ENCODE assay signal across 15 mouse cellular contexts in genomic region chr17:27064195-27064594, GRCm38 (mm10). TPM values are rescaled to one million over a fixed set of nuclear protein-coding genes. Genes with fewer than 3 reads are reported as not detected.
A peak's percentile ranks its signal among the peaks of the same experiment; 100 is the strongest.
DNase-seq lines count a peak whose midpoint lies in the region; ATAC-seq lines count a peak whose summit lies in the region.
"Had no signal": no experiment of that assay in that cellular context is flagged by ENCODE, and none has a peak within 500 bp of the region (broad histone marks: within the 10 kb centered on the region; RNA-seq: fewer than 3 reads in every experiment).

No protein-coding gene starts in this region.

- no peaks in the 10 kb centered on the region for H3K9me3 ChIP-seq in heart, embryonic 10.5 days
- H3K9me3 ChIP-seq in kidney, embryonic 16.5 days (ENCODE audit: low read length) = no peaks in the 10 kb centered on the region
- no peaks in the 10 kb centered on the region for H3K9me3 ChIP-seq in kidney, embryonic 14.5 days (ENCODE audit: control insufficient read depth, low read length)
- no peaks in the 10 kb centered on the region for H3K9me3 ChIP-seq in embryonic facial prominence, embryonic 10.5 days
- no peaks in the 10 kb centered on the region for H3K9me3 ChIP-seq in stomach, embryonic 15.5 days
- H3K9me3 ChIP-seq: hindbrain, embryonic 13.5 days; neural tube, embryonic 13.5 days had no signal

- peak overlapping the region; percentile 60; the same call in 1 of the 2 replicates for H3K27ac ChIP-seq in heart, embryonic 10.5 days
- H3K27ac ChIP-seq in kidney, embryonic 16.5 days (ENCODE audit: low read length) = peak overlapping the region; percentile 55
- no peak overlapping the region for H3K27ac ChIP-seq in kidney, embryonic 14.5 days (ENCODE audit: low read depth, low read length)
- H3K27ac ChIP-seq in embryonic facial prominence, embryonic 10.5 days (replicated peaks) = peak overlapping the region; percentile 65
- peak overlapping the region; percentile 70 for H3K27ac ChIP-seq in stomach, embryonic 15.5 days
- H3K27ac ChIP-seq: hindbrain, embryonic 13.5 days; layer of hippocampus, adult 2 months; neural tube, embryonic 13.5 days had no signal

- no peak overlapping the region for H3K4me2 ChIP-seq in kidney, embryonic 16.5 days (replicated peaks; ENCODE audit: low read depth, low read length)
- no peak overlapping the region; the same call in 1 of the 2 replicates for H3K4me2 ChIP-seq in kidney, embryonic 14.5 days (replicated peaks; ENCODE audit: low read depth, low read length)
- H3K4me2 ChIP-seq in stomach, embryonic 15.5 days = peak overlapping the region; percentile 31
- H3K4me2 ChIP-seq: hindbrain, embryonic 13.5 days; neural tube, embryonic 13.5 days had no signal

- no peak overlapping the region for H3K4me3 ChIP-seq in heart, embryonic 10.5 days
- no peak overlapping the region for H3K4me3 ChIP-seq in kidney, embryonic 16.5 days (ENCODE audit: low read length)
- H3K4me3 ChIP-seq in kidney, embryonic 14.5 days (ENCODE audit: low read length) = no peak overlapping the region
- no peak overlapping the region for H3K4me3 ChIP-seq in embryonic facial prominence, embryonic 10.5 days
- H3K4me3 ChIP-seq in stomach, embryonic 15.5 days (replicated peaks) = no peak overlapping the region
- H3K4me3 ChIP-seq: hindbrain, embryonic 13.5 days; layer of hippocampus, adult 2 months; neural tube, embryonic 13.5 days had no signal

- ATAC-seq in kidney, embryonic 16.5 days (ENCODE audit: low FRiP score, low TSS enrichment) = no peak
- no peak for ATAC-seq in kidney, embryonic 14.5 days (ENCODE audit: low FRiP score, low TSS enrichment)
- ATAC-seq in stomach, embryonic 15.5 days (ENCODE audit: insufficient read depth, low FRiP score, low read depth) = no peak; the same call in 1 of the 2 replicates
- ATAC-seq: liver, postnatal 0 days had no signal

- no peak for DNase-seq in heart, embryonic 10.5 days (ENCODE audit: low spot score)
- no peak for DNase-seq in heart, adult 8-10 months (ENCODE audit: low spot score)
- no peak for DNase-seq in embryonic facial prominence, embryonic 10.5 days (ENCODE audit: low spot score)
- DNase-seq in urinary bladder, adult 2 months (ENCODE audit: low spot score) = no peak
- DNase-seq: B cell, adult 2 months; cerebellum, postnatal 25 days; kidney, adult 18-20 months; liver, postnatal 0 days; thymus, postnatal 14 days had no signal

- 45% methylated on average over 2 of the region's 2 CpGs for WGBS in heart, embryonic 10.5 days
- 66% methylated on average over 2 of the region's 2 CpGs for WGBS in kidney, embryonic 16.5 days
- 52% methylated on average over 2 of the region's 2 CpGs for WGBS in kidney, embryonic 14.5 days
- WGBS in embryonic facial prominence, embryonic 10.5 days = 66% methylated on average over 2 of the region's 2 CpGs
- WGBS in stomach, embryonic 15.5 days = 42% methylated on average over 2 of the region's 2 CpGs

- H3K4me1 ChIP-seq in heart, embryonic 10.5 days = peaks cover 59% of the 10 kb centered on the region
- peaks cover 34% of the 10 kb centered on the region for H3K4me1 ChIP-seq in kidney, embryonic 16.5 days (ENCODE audit: insufficient read depth, low read length)
- peaks cover 35% of the 10 kb centered on the region for H3K4me1 ChIP-seq in kidney, embryonic 14.5 days (ENCODE audit: control insufficient read depth, insufficient read depth, low read length)
- H3K4me1 ChIP-seq in embryonic facial prominence, embryonic 10.5 days = peaks cover 35% of the 10 kb centered on the region
- H3K4me1 ChIP-seq in stomach, embryonic 15.5 days = peaks cover 39% of the 10 kb centered on the region

- H3K27me3 ChIP-seq in heart, embryonic 10.5 days (ENCODE audit: insufficient read depth, poor library complexity, severe bottlenecking) = peaks cover 21% of the 10 kb centered on the region
- no peaks in the 10 kb centered on the region for H3K27me3 ChIP-seq in kidney, embryonic 16.5 days (ENCODE audit: insufficient read depth, low read length)
- no peaks in the 10 kb centered on the region for H3K27me3 ChIP-seq in kidney, embryonic 14.5 days (ENCODE audit: control insufficient read depth, insufficient read depth, low read length)
- H3K27me3 ChIP-seq in embryonic facial prominence, embryonic 10.5 days (replicated peaks; ENCODE audit: low read depth, poor library complexity, severe bottlenecking) = peaks cover 17% of the 10 kb centered on the region
- no peaks in the 10 kb centered on the region for H3K27me3 ChIP-seq in stomach, embryonic 15.5 days (replicated peaks)

- H3K9ac ChIP-seq in kidney, embryonic 16.5 days (replicated peaks; ENCODE audit: low read length) = 0 out of 2 replicates have a peak overlapping the region, but pooled peaks have one; percentile 36
- no peak overlapping the region for H3K9ac ChIP-seq in kidney, embryonic 14.5 days (ENCODE audit: low read depth, low read length)
- no peak overlapping the region for H3K9ac ChIP-seq in stomach, embryonic 15.5 days
- H3K9ac ChIP-seq: hindbrain, embryonic 13.5 days; liver, postnatal 0 days; neural tube, embryonic 13.5 days had no signal

- H3K36me3 ChIP-seq in heart, embryonic 10.5 days = no peaks in the 10 kb centered on the region
- no peaks in the 10 kb centered on the region for H3K36me3 ChIP-seq in kidney, embryonic 16.5 days (ENCODE audit: insufficient read depth, low read length)
- no peaks in the 10 kb centered on the region for H3K36me3 ChIP-seq in kidney, embryonic 14.5 days (ENCODE audit: control insufficient read depth, insufficient read depth, low read length)
- H3K36me3 ChIP-seq in embryonic facial prominence, embryonic 10.5 days (replicated peaks) = no peaks in the 10 kb centered on the region
- no peaks in the 10 kb centered on the region for H3K36me3 ChIP-seq in stomach, embryonic 15.5 days
- H3K36me3 ChIP-seq: hindbrain, embryonic 13.5 days; neural tube, embryonic 13.5 days had no signal

RNA-seq across cellular contexts. Expression of gene Itpr3, which starts 7.1 kb away (rescaled TPM):
- 2.9 TPM in 2 replicates for polyA plus RNA-seq in heart, embryonic 10.5 days (2016; fragmentation: Nextera tagmentation; extraction: Ambion mirVana)
- 1 to 10 TPM; 5.0 to 8.7 (median 6.8) TPM for total RNA-seq in heart, adult 8-10 months (2022)
- polyA plus RNA-seq in kidney, embryonic 16.5 days (2015; fragmentation: Nextera tagmentation; extraction: Ambion mirVana) = 9.3 and 9.6 TPM in 2 replicates
- 5.3 and 9.9 TPM in 2 replicates for polyA plus RNA-seq in kidney, embryonic 14.5 days (2014; fragmentation: Nextera tagmentation; extraction: Ambion mirVana)
- polyA plus RNA-seq in embryonic facial prominence, embryonic 10.5 days (2016; fragmentation: Nextera tagmentation; extraction: Ambion mirVana) = 2.3 and 4.0 TPM in 2 replicates
- polyA plus RNA-seq in stomach, embryonic 15.5 days (2015; fragmentation: Nextera tagmentation; extraction: Ambion mirVana) = 10.8 and 12.3 TPM in 2 replicates
- 9.5 and 17.8 TPM in 2 replicates for polyA plus RNA-seq in urinary bladder, adult 2 months (2012; rRNA removed)

RNA-seq across cellular contexts. Expression of gene Bak1, which starts 35.4 kb away (rescaled TPM):
- 4.0 and 6.8 TPM in 2 replicates for polyA plus RNA-seq in heart, embryonic 10.5 days (2016; fragmentation: Nextera tagmentation; extraction: Ambion mirVana)
- total RNA-seq in heart, adult 8-10 months (2022) = 10 to 100 TPM; 11.0 to 15.9 (median 13.7) TPM
- 7.4 and 9.5 TPM in 2 replicates for polyA plus RNA-seq in kidney, embryonic 16.5 days (2015; fragmentation: Nextera tagmentation; extraction: Ambion mirVana)
- 11.1 and 16.0 TPM in 2 replicates for polyA plus RNA-seq in kidney, embryonic 14.5 days (2014; fragmentation: Nextera tagmentation; extraction: Ambion mirVana)
- polyA plus RNA-seq in embryonic facial prominence, embryonic 10.5 days (2016; fragmentation: Nextera tagmentation; extraction: Ambion mirVana) = 2.8 and 3.3 TPM in 2 replicates
- polyA plus RNA-seq in stomach, embryonic 15.5 days (2015; fragmentation: Nextera tagmentation; extraction: Ambion mirVana) = 4.6 and 5.7 TPM in 2 replicates
- 34.8 and 36.8 TPM in 2 replicates for polyA plus RNA-seq in urinary bladder, adult 2 months (2012; rRNA removed)
